Mouse (Mus musculus): ENCODE measurements around the gene Ikzf2. TPM values are rescaled to one million over a fixed set of nuclear protein-coding genes. Genes with fewer than 3 reads are reported as not detected.

The Ikzf2 gene
- polyA plus RNA-seq, 1 experiment from 2014 or later, result 2.4 TPM

GRCm38 (mm10) chr1:69493309-69494047 is 193.6 kb downstream of the Ikzf2 start:
- Histone ChIP-seq H3K4me2 (ENCODE audit: low read depth, low read length) (no peak overlapping the region), H3K36me3 (ENCODE audit: control insufficient read depth, insufficient read depth, low read length) (no peaks in the 10 kb centered on the region), H3K9ac (ENCODE audit: low read depth, low read length) (no peak overlapping the region), H3K4me3 (ENCODE audit: low read length) (no peak overlapping the region), H3K27ac (ENCODE audit: low read length) (no peak overlapping the region), H3K27me3 (replicated peaks; ENCODE audit: control insufficient read depth, insufficient read depth, low read length) (no peaks in the 10 kb centered on the region), H3K4me1 (ENCODE audit: control insufficient read depth, insufficient read depth, low read length) (no peaks in the 10 kb centered on the region), H3K9me3 (ENCODE audit: control insufficient read depth, low read length) (no peaks in the 10 kb centered on the region)
- no peak for ATAC-seq
- 73% methylated on average over 11 of the region's 11 CpGs for WGBS

DNA sequence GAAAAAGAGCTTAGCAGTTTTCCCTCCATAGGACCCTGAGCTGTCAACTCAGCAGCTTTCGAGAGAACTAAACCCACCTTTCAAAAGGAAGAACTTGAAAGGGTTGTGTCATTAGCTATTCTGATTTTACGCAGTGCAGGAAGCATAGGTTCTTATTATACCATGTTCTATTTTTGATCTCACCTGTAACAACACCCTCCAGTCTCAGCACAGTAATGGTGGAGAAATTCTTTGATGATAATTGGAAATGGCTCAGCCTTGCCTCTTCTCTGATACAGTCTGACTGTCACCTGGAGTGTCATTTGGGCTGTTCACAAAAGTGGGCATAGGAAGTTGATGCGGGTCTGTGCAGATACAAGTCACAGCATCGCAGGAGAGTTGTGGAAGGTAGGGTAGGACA is 195.0 kb downstream of the Ikzf2 start:
- Histone ChIP-seq H3K4me1 (ENCODE audit: control insufficient read depth, insufficient read depth, low read length) (no peaks in the 10 kb centered on the region), H3K4me3 (ENCODE audit: low read length) (no peak overlapping the region), H3K9me3 (ENCODE audit: control insufficient read depth, low read length) (no peaks in the 10 kb centered on the region), H3K36me3 (ENCODE audit: control insufficient read depth, insufficient read depth, low read length) (no peaks in the 10 kb centered on the region), H3K4me2 (ENCODE audit: low read depth, low read length) (no peak overlapping the region), H3K27me3 (replicated peaks; ENCODE audit: control insufficient read depth, insufficient read depth, low read length) (no peaks in the 10 kb centered on the region), H3K27ac (ENCODE audit: low read length) (no peak overlapping the region), H3K9ac (ENCODE audit: low read depth, low read length) (no peak overlapping the region)
- no peak for ATAC-seq
- 95% methylated on average over 4 of the region's 4 CpGs for WGBS

DNA sequence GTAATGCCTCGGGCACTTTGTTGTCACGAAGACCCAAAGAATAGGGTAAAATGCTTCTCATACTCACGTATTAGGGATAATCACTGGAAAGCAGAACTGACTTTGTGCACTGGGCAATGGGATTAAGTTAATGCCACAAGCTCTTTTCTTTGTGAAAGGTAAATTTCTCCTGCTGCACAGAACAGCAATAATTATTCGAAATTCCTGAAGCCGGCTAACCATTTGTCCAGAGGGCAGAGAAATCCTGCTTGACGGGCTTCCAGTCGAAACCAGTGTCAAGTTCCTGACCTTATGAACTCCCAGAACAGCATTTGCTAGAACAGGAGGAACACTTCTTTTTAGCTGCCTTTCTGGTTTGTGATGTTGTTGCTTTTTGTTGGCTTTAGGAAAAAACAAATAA is 198.0 kb downstream of the Ikzf2 start:
- 49% methylated on average over 7 of the region's 7 CpGs for WGBS
- Histone ChIP-seq H3K4me3 (ENCODE audit: low read length) (no peak overlapping the region), H3K4me1 (ENCODE audit: control insufficient read depth, insufficient read depth, low read length) (no peaks in the 10 kb centered on the region), H3K9ac (ENCODE audit: low read depth, low read length) (no peak overlapping the region), H3K27ac (ENCODE audit: low read length) (no peak overlapping the region), H3K27me3 (replicated peaks; ENCODE audit: control insufficient read depth, insufficient read depth, low read length) (no peaks in the 10 kb centered on the region), H3K36me3 (ENCODE audit: control insufficient read depth, insufficient read depth, low read length) (no peaks in the 10 kb centered on the region), H3K9me3 (ENCODE audit: control insufficient read depth, low read length) (no peaks in the 10 kb centered on the region), H3K4me2 (ENCODE audit: low read depth, low read length) (no peak overlapping the region)
- ATAC-seq, result no peak

DNA sequence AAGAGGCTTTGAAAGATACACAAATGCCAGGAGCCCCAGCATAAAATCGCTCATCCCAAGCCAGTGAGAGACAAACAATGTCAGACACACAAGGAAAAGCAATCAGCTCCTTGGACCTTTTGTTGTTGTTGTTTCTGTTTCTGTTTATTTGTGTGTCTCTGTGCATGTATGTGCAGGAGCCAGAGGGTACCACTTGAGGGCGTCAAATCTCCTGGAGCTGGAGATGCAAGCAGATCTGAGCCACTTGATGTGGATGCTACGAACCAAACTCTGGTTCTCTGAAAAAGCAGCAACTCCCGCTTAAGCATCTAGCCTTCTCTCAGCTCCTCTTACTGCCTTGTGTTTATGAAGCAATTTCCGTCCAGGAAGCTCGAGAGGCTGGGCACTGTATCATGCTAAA is 198.4 kb downstream of the Ikzf2 start:
- no peaks in the 10 kb centered on the region for H3K36me3 ChIP-seq (ENCODE audit: control insufficient read depth, insufficient read depth, low read length)
- no peak overlapping the region for H3K4me2 ChIP-seq (ENCODE audit: low read depth, low read length)
- ATAC-seq, result no peak
- H3K27me3 ChIP-seq (replicated peaks; ENCODE audit: control insufficient read depth, insufficient read depth, low read length), result no peaks in the 10 kb centered on the region
- 64% methylated on average over 6 of the region's 6 CpGs for WGBS
- H3K9ac ChIP-seq (ENCODE audit: low read depth, low read length), result no peak overlapping the region
- H3K4me1 ChIP-seq (ENCODE audit: control insufficient read depth, insufficient read depth, low read length), result no peaks in the 10 kb centered on the region
- no peak overlapping the region for H3K27ac ChIP-seq (ENCODE audit: low read length)
- H3K4me3 ChIP-seq (ENCODE audit: low read length), result no peak overlapping the region
- no peaks in the 10 kb centered on the region for H3K9me3 ChIP-seq (ENCODE audit: control insufficient read depth, low read length)

Other genes starting within 250 kb of the Ikzf2 start
- gene Spag16, start 139.7 kb upstream of the Ikzf2 start, polyA plus RNA-seq (2015; fragmentation: Nextera tagmentation; extraction: Ambion mirVana), result 0.09 and 0.13 TPM in 2 replicates

All from intestine, embryonic 16.5 days (tissue).